In genomic region chr5:77762013-77762412, GRCm38 (mm10) we compare ENCODE assay signal across 26 mouse cellular contexts.
DNase-seq lines count a peak whose midpoint lies in the region; ATAC-seq lines count a peak whose summit lies in the region.
"Had no signal": no experiment of that assay in that cellular context is flagged by ENCODE, and none has a peak within 500 bp of the region (broad histone marks: within the 10 kb centered on the region; RNA-seq: fewer than 3 reads in every experiment).

No protein-coding gene starts in this region.

- no peaks in the 10 kb centered on the region for H3K36me3 ChIP-seq in forebrain, embryonic 13.5 days (ENCODE audit: poor library complexity, severe bottlenecking)
- no peaks in the 10 kb centered on the region for H3K36me3 ChIP-seq in forebrain, embryonic 11.5 days (ENCODE audit: control insufficient read depth, insufficient read depth, low read length)
- H3K36me3 ChIP-seq in forebrain, embryonic 16.5 days (ENCODE audit: control insufficient read depth, insufficient read depth) = no peaks in the 10 kb centered on the region
- no peaks in the 10 kb centered on the region for H3K36me3 ChIP-seq in forebrain, embryonic 10.5 days (replicated peaks)
- no peaks in the 10 kb centered on the region for H3K36me3 ChIP-seq in neural tube, embryonic 15.5 days
- H3K36me3 ChIP-seq: embryonic facial prominence, embryonic 10.5 days; embryonic facial prominence, embryonic 13.5 days; heart, embryonic 12.5 days; heart, embryonic 15.5 days; hindbrain, embryonic 10.5 days had no signal

- H3K27me3 ChIP-seq in forebrain, embryonic 13.5 days = no peaks in the 10 kb centered on the region
- no peaks in the 10 kb centered on the region for H3K27me3 ChIP-seq in forebrain, embryonic 11.5 days (ENCODE audit: control insufficient read depth, insufficient read depth, low read length)
- H3K27me3 ChIP-seq in forebrain, embryonic 16.5 days (replicated peaks; ENCODE audit: control insufficient read depth, insufficient read depth, low read length) = no peaks in the 10 kb centered on the region
- no peaks in the 10 kb centered on the region for H3K27me3 ChIP-seq in forebrain, embryonic 10.5 days (ENCODE audit: poor library complexity, severe bottlenecking)
- H3K27me3 ChIP-seq in neural tube, embryonic 15.5 days (replicated peaks) = no peaks in the 10 kb centered on the region
- H3K27me3 ChIP-seq: embryonic facial prominence, embryonic 13.5 days; heart, embryonic 12.5 days; heart, embryonic 15.5 days; Patski had no signal

- H3K9me3 ChIP-seq in forebrain, embryonic 13.5 days (replicated peaks) = peaks cover 3% of the 10 kb centered on the region; the same call in 1 of the 2 replicates
- H3K9me3 ChIP-seq in forebrain, embryonic 11.5 days (ENCODE audit: control insufficient read depth, low read length) = no peaks in the 10 kb centered on the region
- no peaks in the 10 kb centered on the region for H3K9me3 ChIP-seq in forebrain, embryonic 16.5 days (ENCODE audit: control insufficient read depth, low read length)
- H3K9me3 ChIP-seq in forebrain, embryonic 10.5 days = no peaks in the 10 kb centered on the region
- no peaks in the 10 kb centered on the region for H3K9me3 ChIP-seq in neural tube, embryonic 15.5 days (replicated peaks)
- H3K9me3 ChIP-seq: embryonic facial prominence, embryonic 10.5 days; embryonic facial prominence, embryonic 13.5 days; heart, embryonic 15.5 days had no signal

- no peak for DNase-seq in forebrain, embryonic 11.5 days (ENCODE audit: low spot score)
- no peak for DNase-seq in forebrain, embryonic 10.5 days (ENCODE audit: extremely low spot score, low spot score)
- no peak for DNase-seq in neural tube, embryonic 10.5 days (ENCODE audit: extremely low spot score, low spot score)
- DNase-seq: adrenal gland, postnatal 36 days; cerebellum, adult 11 months; cerebellum, adult 2 months; cerebellum, postnatal 36 days; gastrocnemius, adult 2 months; gastrocnemius, postnatal 14 days; heart, adult 18-20 months; heart, postnatal 36 days; kidney, adult 18-20 months; kidney, adult 9 months had no signal

- H3K9ac ChIP-seq in forebrain, embryonic 13.5 days = no peak overlapping the region
- H3K9ac ChIP-seq in forebrain, embryonic 11.5 days (ENCODE audit: low read length) = no peak overlapping the region
- H3K9ac ChIP-seq in forebrain, embryonic 16.5 days (replicated peaks; ENCODE audit: low read depth, low read length) = no peak overlapping the region
- no peak overlapping the region for H3K9ac ChIP-seq in neural tube, embryonic 15.5 days (replicated peaks)
- H3K9ac ChIP-seq: embryonic facial prominence, embryonic 13.5 days; heart, embryonic 12.5 days; heart, embryonic 15.5 days had no signal

- 75% methylated on average over 6 of the region's 6 CpGs for WGBS in forebrain, embryonic 13.5 days
- 83% methylated on average over 6 of the region's 6 CpGs for WGBS in forebrain, embryonic 11.5 days
- 54% methylated on average over 6 of the region's 6 CpGs for WGBS in forebrain, embryonic 16.5 days
- WGBS in forebrain, embryonic 10.5 days = 91% methylated on average over 6 of the region's 6 CpGs
- 70% methylated on average over 6 of the region's 6 CpGs for WGBS in neural tube, embryonic 15.5 days

- no peak overlapping the region for H3K27ac ChIP-seq in forebrain, embryonic 13.5 days
- no peak overlapping the region for H3K27ac ChIP-seq in forebrain, embryonic 11.5 days (ENCODE audit: low read depth, low read length)
- H3K27ac ChIP-seq in forebrain, embryonic 16.5 days (ENCODE audit: low read length) = no peak overlapping the region
- no peak overlapping the region for H3K27ac ChIP-seq in forebrain, embryonic 10.5 days
- 0 out of 2 replicates have a peak overlapping the region, but pooled peaks have one; percentile 5 for H3K27ac ChIP-seq in neural tube, embryonic 15.5 days (replicated peaks)
- H3K27ac ChIP-seq: embryonic facial prominence, embryonic 10.5 days; embryonic facial prominence, embryonic 13.5 days; gastrocnemius, adult 2 months; heart, embryonic 15.5 days; hindbrain, embryonic 10.5 days; hindbrain, postnatal 0 days had no signal

- no peak overlapping the region for H3K4me2 ChIP-seq in forebrain, embryonic 13.5 days
- H3K4me2 ChIP-seq in forebrain, embryonic 11.5 days (ENCODE audit: low read depth, low read length, severe bottlenecking) = no peak overlapping the region
- no peak overlapping the region for H3K4me2 ChIP-seq in forebrain, embryonic 16.5 days (ENCODE audit: low read length)
- H3K4me2 ChIP-seq in neural tube, embryonic 15.5 days = no peak overlapping the region
- H3K4me2 ChIP-seq: heart, embryonic 12.5 days; heart, embryonic 15.5 days had no signal

- H3K4me3 ChIP-seq in forebrain, embryonic 13.5 days = no peak overlapping the region
- no peak overlapping the region for H3K4me3 ChIP-seq in forebrain, embryonic 11.5 days (ENCODE audit: low read depth, low read length)
- H3K4me3 ChIP-seq in forebrain, embryonic 16.5 days (replicated peaks; ENCODE audit: low read length) = no peak overlapping the region
- no peak overlapping the region for H3K4me3 ChIP-seq in forebrain, embryonic 10.5 days
- no peak overlapping the region for H3K4me3 ChIP-seq in neural tube, embryonic 15.5 days (replicated peaks)
- H3K4me3 ChIP-seq: embryonic facial prominence, embryonic 10.5 days; embryonic facial prominence, embryonic 13.5 days; erythroblast, embryonic 14.5 days; gastrocnemius, adult 2 months; heart, embryonic 12.5 days; heart, embryonic 15.5 days; hindbrain, embryonic 10.5 days had no signal

- 0 out of 2 replicates have a peak, but pooled peaks cover 3% of the 10 kb centered on the region for H3K4me1 ChIP-seq in forebrain, embryonic 13.5 days
- no peaks in the 10 kb centered on the region for H3K4me1 ChIP-seq in forebrain, embryonic 11.5 days (replicated peaks; ENCODE audit: control insufficient read depth, insufficient read depth, low read length)
- H3K4me1 ChIP-seq in forebrain, embryonic 16.5 days (replicated peaks; ENCODE audit: control insufficient read depth, insufficient read depth, low read length) = no peaks in the 10 kb centered on the region
- no peaks in the 10 kb centered on the region for H3K4me1 ChIP-seq in forebrain, embryonic 10.5 days
- 0 out of 2 replicates have a peak, but pooled peaks cover 3% of the 10 kb centered on the region for H3K4me1 ChIP-seq in neural tube, embryonic 15.5 days
- H3K4me1 ChIP-seq: heart, embryonic 12.5 days; heart, embryonic 15.5 days; hindbrain, embryonic 10.5 days had no signal

- ATAC-seq in forebrain, embryonic 13.5 days = 0 out of 2 replicates have a peak, but pooled peaks have one; percentile 27
- no peak for ATAC-seq in forebrain, embryonic 11.5 days (replicated peaks; ENCODE audit: low FRiP score)
- peak; percentile 62 for ATAC-seq in forebrain, embryonic 16.5 days
- no peak for ATAC-seq in neural tube, embryonic 15.5 days (ENCODE audit: low FRiP score)
- ATAC-seq: inflammation-experienced regulatory T-cells, adult 6 months; intestine, embryonic 16.5 days; Patski had no signal

Comparison
In these comparisons a context has a peak if more than half of its experiments do, and no peak if none do; other contexts are left out.
1. ATAC-seq: peak in forebrain, embryonic 13.5 days (single experiment) and forebrain, embryonic 16.5 days (single experiment); none in forebrain, embryonic 11.5 days (single experiment) and neural tube, embryonic 15.5 days (single experiment).